Mouse (Mus musculus) hindbrain, postnatal 0 days (tissue): ENCODE results near the gene Dusp16. TPM values are rescaled to one million over a fixed set of nuclear protein-coding genes. Genes with fewer than 3 reads are reported as not detected.

Experiments used
- ATAC-seq: fragments of 200-750 bp; cut with Nextera tagmentation; 2 replicates; pipeline ENCODE4 v1.8.0; 2017; ENCODE audit warnings: mild to moderate bottlenecking, moderate TSS enrichment, moderate library complexity
- DNase-seq: peaks from one replicate; pipeline ENCODE4 v3.0.0-alpha.2; 2015; ENCODE audit warnings: low spot score
- H3K27ac ChIP-seq: fragments of 300-500 bp; sonication (generic); 2 replicates; pipeline ENCODE4 v1.5.1; 2014; ENCODE audit warnings: mild to moderate bottlenecking
- H3K27me3 ChIP-seq: fragments of 300-500 bp; sonication (generic); 2 replicates; pipeline ENCODE4 v1.6.1; 2014; ENCODE audit warnings: low read length, mixed read lengths; ENCODE audit not compliant: insufficient read depth
- H3K36me3 ChIP-seq: fragments of 300-500 bp; sonication (generic); 2 replicates; pipeline ENCODE4 v1.6.1; 2014; ENCODE audit warnings: low read length, mixed read lengths; ENCODE audit not compliant: insufficient read depth
- H3K4me1 ChIP-seq: fragments of 300-500 bp; sonication (generic); 2 replicates; pipeline ENCODE4 v1.6.1; 2014; ENCODE audit warnings: antibody characterized with exemption, low read length, mixed read lengths; ENCODE audit not compliant: insufficient read depth
- H3K4me2 ChIP-seq: fragments of 300-500 bp; sonication (generic); 2 replicates; pipeline ENCODE4 v1.6.1; 2014; ENCODE audit warnings: low read depth, mild to moderate bottlenecking, low read length, moderate library complexity, mixed read lengths
- H3K4me3 ChIP-seq: fragments of 300-500 bp; sonication (generic); 2 replicates; pipeline ENCODE4 v1.5.1; 2014; ENCODE audit warnings: low read length
- H3K9ac ChIP-seq: fragments of 300-500 bp; sonication (generic); replicated peaks from 2 replicates; pipeline ENCODE4 v1.6.1; 2014; ENCODE audit warnings: mild to moderate bottlenecking, low read length, moderate library complexity, mixed read lengths
- H3K9me3 ChIP-seq: fragments of 300-500 bp; sonication (generic); 2 replicates; pipeline ENCODE4 v1.6.1; 2016; ENCODE audit warnings: low read length, mixed read lengths
- CTCF ChIP-seq: IDR thresholded peaks from 2 replicates; pipeline ENCODE4 v1.5.1; 2016; ENCODE audit warnings: antibody characterized with exemption, control low read depth, low read depth
- WGBS: fragments of 180-500 bp; shearing (Covaris S2); extraction: QIAGEN DNeasy Blood & Tissue Kit; methylation state at CpG from one replicate; pipeline ENCODE4 v1.1.7; 2014; 5-methylcytosine and 5-hydroxymethylcytosine counted together
- polyA plus RNA-seq: library from polyadenylated mRNA; unstranded; fragments of >200 nt; fragmentation: Nextera tagmentation; extraction: Ambion mirVana; gene quantifications from 2 replicates; pipeline ENCODE4 v1.2.1, GENCODE M21; 2015
- total RNA-seq: library from RNA; depleted of rRNA; stranded (reverse); fragments of >200 nt; gene quantifications from 2 replicates; pipeline ENCODE4 v1.2.3, GENCODE M21; 2014

Gene Dusp16
- total and polyA plus RNA-seq, 2 experiments from 2014 or later, result 4.1 to 7.8 TPM

DNA sequence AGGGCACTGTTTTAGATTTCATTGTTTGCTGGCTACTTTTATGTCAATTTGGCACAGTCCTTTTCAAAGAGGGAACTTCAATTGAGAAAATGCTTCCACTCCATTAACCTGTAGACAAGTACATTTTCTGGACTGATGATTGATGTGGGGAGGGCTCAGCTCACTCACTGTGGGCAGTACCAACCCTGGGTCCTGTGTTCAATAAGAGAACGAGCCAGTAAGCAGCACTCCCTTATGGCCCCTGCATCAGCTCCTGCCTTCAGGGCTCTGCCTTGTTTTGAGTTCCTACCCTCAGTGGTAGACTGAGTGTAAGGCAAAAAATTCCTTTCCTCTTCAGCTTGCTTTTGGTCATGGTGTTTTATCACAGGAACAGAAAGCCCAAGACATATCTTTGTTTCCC lies 78.5 kb downstream of the Dusp16 start:
- no peaks in the 10 kb centered on the region for H3K27me3 ChIP-seq
- DNase-seq (no peak), ATAC-seq (no peak)
- no peak overlapping the region for H3K4me2 ChIP-seq
- no peak overlapping the region for H3K9ac ChIP-seq
- H3K27ac ChIP-seq, result no peak overlapping the region
- H3K4me3 ChIP-seq, result no peak overlapping the region
- 47% methylated on average over 1 of the region's 1 CpGs for WGBS
- no peaks in the 10 kb centered on the region for H3K4me1 ChIP-seq
- 0 out of 2 replicates have a peak, but pooled peaks cover 7% of the 10 kb centered on the region for H3K36me3 ChIP-seq
- no peaks in the 10 kb centered on the region for H3K9me3 ChIP-seq
- no peak for TF ChIP-seq CTCF

GRCm38 (mm10) chr6:134713321-134713720 lies 79.1 kb downstream of the Dusp16 start:
- WGBS, result 34% methylated on average over 3 of the region's 3 CpGs
- Histone ChIP-seq H3K27ac (no peak overlapping the region), H3K4me1 (no peaks in the 10 kb centered on the region), H3K9me3 (no peaks in the 10 kb centered on the region), H3K9ac (no peak overlapping the region), H3K36me3 (0 out of 2 replicates have a peak, but pooled peaks cover 7% of the 10 kb centered on the region), H3K4me2 (no peak overlapping the region), H3K27me3 (no peaks in the 10 kb centered on the region), H3K4me3 (no peak overlapping the region)
- no peak for DNase-seq
- ATAC-seq, result no peak
- TF ChIP-seq CTCF, result no peak

GRCm38 (mm10) chr6:134710020-134710419 lies 82.4 kb downstream of the Dusp16 start:
- no peak for TF ChIP-seq CTCF
- no peaks in the 10 kb centered on the region for H3K4me1 ChIP-seq
- no peak overlapping the region for H3K4me2 ChIP-seq
- no peaks in the 10 kb centered on the region for H3K9me3 ChIP-seq
- 0 out of 2 replicates have a peak, but pooled peaks cover 4% of the 10 kb centered on the region for H3K36me3 ChIP-seq
- no peaks in the 10 kb centered on the region for H3K27me3 ChIP-seq
- DNase-seq (peak; percentile 14), ATAC-seq (no peak)
- H3K27ac ChIP-seq, result no peak overlapping the region
- whole genome bisulfite sequencing, result 73% methylated on average over 15 of the region's 15 CpGs
- H3K4me3 ChIP-seq, result no peak overlapping the region
- no peak overlapping the region for H3K9ac ChIP-seq

DNA sequence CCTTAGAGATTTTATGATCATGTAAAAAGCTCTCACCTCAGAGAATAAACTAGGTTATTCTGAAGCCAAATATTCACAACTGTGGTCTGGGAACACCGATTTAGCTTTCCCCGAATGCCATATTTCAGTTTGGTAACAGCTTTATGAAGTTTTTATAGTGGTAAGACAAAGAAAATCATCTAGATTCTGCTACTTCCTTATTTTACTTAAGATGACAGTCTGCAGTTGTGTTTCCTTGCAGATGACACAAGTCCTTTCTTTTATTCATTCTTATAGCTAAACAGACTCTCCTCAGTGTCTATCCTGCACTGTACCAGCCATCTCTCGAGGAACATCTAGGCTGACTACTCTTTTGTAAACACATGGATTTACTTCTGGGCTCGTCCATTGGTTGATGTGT lies 86.0 kb downstream of the Dusp16 start:
- H3K27me3 ChIP-seq, result no peaks in the 10 kb centered on the region
- no peak overlapping the region for H3K4me3 ChIP-seq
- no peak for DNase-seq
- H3K9ac ChIP-seq, result no peak overlapping the region
- no peaks in the 10 kb centered on the region for H3K4me1 ChIP-seq
- no peak for TF ChIP-seq CTCF
- no peak overlapping the region for H3K4me2 ChIP-seq
- H3K9me3 ChIP-seq, result no peaks in the 10 kb centered on the region
- no peak overlapping the region for H3K27ac ChIP-seq
- H3K36me3 ChIP-seq, result no peaks in the 10 kb centered on the region
- whole genome bisulfite sequencing, result 88% methylated on average over 4 of the region's 4 CpGs
- ATAC-seq, result no peak

DNA sequence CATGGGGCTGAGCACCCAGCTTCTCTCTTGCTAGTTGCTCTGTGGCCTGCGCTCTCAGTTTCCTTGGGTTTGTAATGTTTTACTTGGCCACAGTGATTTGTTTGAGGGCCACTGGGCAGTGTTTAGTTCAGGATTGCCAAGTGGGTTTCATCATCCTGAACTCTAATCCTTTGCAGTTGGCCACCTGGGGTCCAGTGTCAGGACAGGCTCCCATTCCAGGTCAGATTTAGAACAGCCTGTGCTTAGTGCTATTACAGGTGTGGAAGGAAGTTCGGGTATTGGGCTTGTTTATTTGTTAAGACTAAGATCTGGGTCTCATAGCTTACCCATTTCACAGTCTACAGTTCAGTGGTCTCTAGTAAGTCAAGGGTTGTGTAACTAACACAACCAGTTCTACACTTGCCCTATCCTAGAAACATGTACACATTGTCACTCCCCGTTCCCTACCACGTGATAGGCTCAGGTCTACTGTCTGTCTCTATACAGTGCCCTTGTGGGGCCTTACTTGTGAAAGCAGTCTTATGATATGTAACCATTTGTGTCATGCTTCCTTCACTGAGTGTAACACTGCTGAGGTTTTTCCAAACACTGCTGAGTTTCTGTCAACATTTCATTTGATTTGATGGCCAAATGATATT lies 89.3 kb downstream of the Dusp16 start:
- Histone ChIP-seq H3K4me2 (no peak overlapping the region), H3K4me3 (no peak overlapping the region), H3K4me1 (no peaks in the 10 kb centered on the region), H3K27me3 (no peaks in the 10 kb centered on the region), H3K9ac (no peak overlapping the region), H3K27ac (no peak overlapping the region), H3K36me3 (no peaks in the 10 kb centered on the region), H3K9me3 (no peaks in the 10 kb centered on the region)
- DNase-seq, result no peak
- ATAC-seq, result no peak
- TF ChIP-seq CTCF, result no peak
- 88% methylated on average over 4 of the region's 4 CpGs for WGBS

DNA sequence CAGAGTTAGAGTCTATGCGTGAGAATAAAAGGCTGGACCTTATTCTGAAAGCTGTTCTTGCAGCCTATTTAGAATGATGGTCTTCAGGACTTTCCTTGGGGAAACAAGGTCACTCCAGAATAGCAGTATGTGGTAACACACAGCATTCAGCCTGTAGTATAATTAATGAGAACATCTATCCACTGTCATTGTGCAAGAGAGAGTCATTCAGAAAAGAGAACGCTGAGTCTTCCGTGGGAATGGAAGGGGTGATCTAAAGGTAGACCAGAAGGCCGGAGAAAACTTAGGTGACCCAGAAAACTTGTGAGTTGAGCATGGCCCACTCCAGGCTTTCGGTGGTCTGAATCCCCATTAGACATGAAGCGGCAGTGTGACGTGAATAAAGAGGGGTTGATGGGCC lies 90.2 kb downstream of the Dusp16 start:
- Histone ChIP-seq H3K9ac (no peak overlapping the region), H3K27ac (no peak overlapping the region), H3K9me3 (no peaks in the 10 kb centered on the region), H3K4me3 (no peak overlapping the region), H3K4me2 (no peak overlapping the region), H3K36me3 (no peaks in the 10 kb centered on the region), H3K27me3 (no peaks in the 10 kb centered on the region), H3K4me1 (no peaks in the 10 kb centered on the region)
- no peak for ATAC-seq
- TF ChIP-seq CTCF, result no peak
- no peak for DNase-seq
- WGBS, result 94% methylated on average over 7 of the region's 7 CpGs

GRCm38 (mm10) chr6:134701211-134701602 lies 91.2 kb downstream of the Dusp16 start:
- ATAC-seq (no peak), DNase-seq (no peak)
- no peak overlapping the region for H3K9ac ChIP-seq
- H3K36me3 ChIP-seq, result no peaks in the 10 kb centered on the region
- TF ChIP-seq CTCF, result no peak
- H3K4me2 ChIP-seq, result no peak overlapping the region
- no peaks in the 10 kb centered on the region for H3K9me3 ChIP-seq
- no peaks in the 10 kb centered on the region for H3K4me1 ChIP-seq
- no peaks in the 10 kb centered on the region for H3K27me3 ChIP-seq
- no peak overlapping the region for H3K4me3 ChIP-seq
- WGBS, result 93% methylated on average over 6 of the region's 6 CpGs
- no peak overlapping the region for H3K27ac ChIP-seq
